10 mouse cellular contexts compared by ENCODE assay signal in genomic region chr4:133832945-133833874, GRCm38 (mm10). TPM values are rescaled to one million over a fixed set of nuclear protein-coding genes. Genes with fewer than 3 reads are reported as not detected.
DNase-seq lines count a peak whose midpoint lies in the region; ATAC-seq and TF ChIP-seq lines count a peak whose summit lies in the region.
"Had no signal": no experiment of that assay in that cellular context is flagged by ENCODE, and none has a peak within 500 bp of the region (broad histone marks: within the 10 kb centered on the region; RNA-seq: fewer than 3 reads in every experiment).

No protein-coding gene starts in this region.

- peaks cover 2% of the 10 kb centered on the region for H3K4me1 ChIP-seq in heart, adult 2 months (ENCODE audit: control insufficient read depth, insufficient read depth, low read length)
- H3K4me1 ChIP-seq in liver, postnatal 0 days (ENCODE audit: insufficient read depth) = peaks cover 12% of the 10 kb centered on the region

- H3K27me3 ChIP-seq in heart, adult 2 months (ENCODE audit: control insufficient read depth, insufficient read depth, low read length) = no peaks in the 10 kb centered on the region
- no peaks in the 10 kb centered on the region for H3K27me3 ChIP-seq in liver, postnatal 0 days (ENCODE audit: insufficient read depth, low read length)
- H3K27me3 ChIP-seq: liver, embryonic 15.5 days had no signal

- 38% methylated on average over 15 of the region's 15 CpGs for WGBS in heart, adult 2 months
- 72% methylated on average over 15 of the region's 15 CpGs for WGBS in liver, postnatal 0 days (ENCODE audit: insufficient replicate concordance)

- ATAC-seq in liver, postnatal 0 days = no peak

- H3K4me2 ChIP-seq in liver, postnatal 0 days (ENCODE audit: low read depth, low read length) = no peak overlapping the region
- H3K4me2 ChIP-seq: liver, embryonic 15.5 days had no signal

- no peaks in the 10 kb centered on the region for H3K79me2 ChIP-seq in heart, adult 2 months (replicated peaks; ENCODE audit: control insufficient read depth, insufficient read depth, low read length)

- peak; percentile 53 for TF ChIP-seq CTCF in heart, adult 2 months (IDR thresholded peaks at IDR 0.05)
- peak; percentile 37 for TF ChIP-seq CTCF in liver, postnatal 0 days (IDR thresholded peaks at IDR 0.05; ENCODE audit: low read depth)

- H3K9ac ChIP-seq in heart, adult 2 months (ENCODE audit: low read depth, low read length) = no peak overlapping the region
- no peak overlapping the region for H3K9ac ChIP-seq in liver, postnatal 0 days (replicated peaks)
- H3K9ac ChIP-seq: liver, embryonic 15.5 days had no signal

- H3K27ac ChIP-seq in heart, adult 2 months = no peak overlapping the region
- no peak overlapping the region for H3K27ac ChIP-seq in liver, postnatal 0 days (ENCODE audit: low read depth)
- H3K27ac ChIP-seq: liver, embryonic 15.5 days had no signal

- DNase-seq in heart, adult 2 months = no peak
- DNase-seq in heart, postnatal 25 days (ENCODE audit: low spot score) = no peak
- DNase-seq in urinary bladder, postnatal 25 days (ENCODE audit: low spot score) = peak; percentile 33
- DNase-seq in urinary bladder, postnatal 4 days (ENCODE audit: low spot score in 2 of 2) = no peak
- no peak for DNase-seq in liver, postnatal 0 days
- no peak for DNase-seq in thymus, postnatal 25 days
- no peak for DNase-seq in right cerebral cortex, postnatal 25 days
- no peak for DNase-seq in ovary, postnatal 10 days (ENCODE audit: low spot score)
- DNase-seq: spleen, adult 18-20 months had no signal

- TF ChIP-seq EP300 in heart, adult 2 months (IDR thresholded peaks at IDR 0.05; ENCODE audit: insufficient read depth, low read depth, low read length) = no peak
- no peak for TF ChIP-seq EP300 in liver, postnatal 0 days (IDR thresholded peaks at IDR 0.05; ENCODE audit: low read depth)

- H3K36me3 ChIP-seq in heart, adult 2 months (ENCODE audit: control insufficient read depth, insufficient read depth, low read length) = no peaks in the 10 kb centered on the region
- H3K36me3 ChIP-seq in liver, postnatal 0 days (replicated peaks; ENCODE audit: insufficient read depth, low read length) = no peaks in the 10 kb centered on the region
- H3K36me3 ChIP-seq: liver, embryonic 15.5 days had no signal

- H3K4me3 ChIP-seq in heart, adult 2 months = no peak overlapping the region
- H3K4me3 ChIP-seq in liver, postnatal 0 days (ENCODE audit: low read depth, low read length) = no peak overlapping the region
- H3K4me3 ChIP-seq: liver, embryonic 15.5 days had no signal

- H3K9me3 ChIP-seq in liver, postnatal 0 days (ENCODE audit: low read length) = no peaks in the 10 kb centered on the region
- H3K9me3 ChIP-seq: liver, embryonic 15.5 days had no signal

- no peak for TF ChIP-seq POLR2A in heart, adult 2 months (IDR thresholded peaks at IDR 0.05; ENCODE audit: insufficient read depth, low read depth, low read length)

- intact Hi-C loops in heart, adult 2 months (cut with DNase I) = no loop called here
- intact Hi-C loops in heart, postnatal 25 days (cut with DNase I) = no loop called here

RNA-seq across cellular contexts. Expression of gene Rps6ka1, which starts 54.4 kb away (rescaled TPM):
- total RNA-seq in heart, adult 2 months (2021) = 1 to 10 TPM; 4.4 to 4.8 TPM
- polyA plus RNA-seq in heart, adult 2 months (2012; rRNA removed) = 5.9 and 7.1 TPM in 2 replicates
- 1 to 10 TPM; 5.4 to 6.3 TPM for total RNA-seq in heart, postnatal 25 days (2021)
- 31.6 and 36.9 TPM in 2 replicates for polyA plus RNA-seq in liver, postnatal 0 days (2015; fragmentation: Nextera tagmentation; extraction: Ambion mirVana)
